Mouse (Mus musculus): ENCODE measurements around the gene Gtf2h3. TPM values are rescaled to one million over a fixed set of nuclear protein-coding genes. Genes with fewer than 3 reads are reported as not detected.

Gtf2h3 gene
- polyA plus RNA-seq (2012; rRNA removed), result 39.2 and 50.5 TPM in 2 replicates

GRCm38 (mm10) chr5:124578633-124579317 is at the start of gene Gtf2h3, which contains the start of gene Eif2b1:
Gtf2h3 (plus strand) TSS chr5:124579140.
Eif2b1 (minus strand) TSS chr5:124579131.

GRCm38 (mm10) chr5:124530655-124531582 is 48.0 kb upstream of the Gtf2h3 start, which contains the start of gene Rilpl1:
Rilpl1 (minus strand) TSS chr5:124531391.

GRCm38 (mm10) chr5:124540383-124540786 is 38.6 kb upstream of the Gtf2h3 start, which contains the start of gene Tmed2:
Tmed2 (plus strand) TSS chr5:124540695.

GRCm38 (mm10) chr5:124552558-124553307 is 26.2 kb upstream of the Gtf2h3 start, which contains the start of gene Ddx55:
Ddx55 (plus strand) TSS chr5:124552864.

GRCm38 (mm10) chr5:124628448-124629363 is 49.8 kb downstream of the Gtf2h3 start, which contains the start of gene Atp6v0a2:
Atp6v0a2 (plus strand) TSS chr5:124628576.

Other genes starting within 250 kb of the Gtf2h3 start
- 141 and 143 TPM in 2 replicates for gene Cdk2ap1, start 216.1 kb upstream of the Gtf2h3 start, polyA plus RNA-seq (2012; rRNA removed)
- 8.6 and 14.1 TPM in 2 replicates for gene Sbno1, start 153.1 kb upstream of the Gtf2h3 start, polyA plus RNA-seq (2012; rRNA removed)
- 58.8 and 69.4 TPM in 2 replicates for gene Kmt5a, start 139.2 kb upstream of the Gtf2h3 start, polyA plus RNA-seq (2012; rRNA removed)
- gene Rilpl2, start 100.8 kb upstream of the Gtf2h3 start, polyA plus RNA-seq (2012; rRNA removed), result 55.1 and 55.9 TPM in 2 replicates
- 2.9 and 3.3 TPM in 2 replicates for gene Snrnp35, start 96.0 kb upstream of the Gtf2h3 start, polyA plus RNA-seq (2012; rRNA removed)
- 16.2 and 19.2 TPM in 2 replicates for gene Rilpl1, start 47.7 kb upstream of the Gtf2h3 start, polyA plus RNA-seq (2012; rRNA removed)
- 271 and 449 TPM in 2 replicates for gene Tmed2, start 38.4 kb upstream of the Gtf2h3 start, polyA plus RNA-seq (2012; rRNA removed)
- 13.2 and 17.8 TPM in 2 replicates for gene Ddx55, start 26.3 kb upstream of the Gtf2h3 start, polyA plus RNA-seq (2012; rRNA removed)
- gene Eif2b1, start within 50 bp of the Gtf2h3 start, polyA plus RNA-seq (2012; rRNA removed), result 18.8 and 24.3 TPM in 2 replicates
- 60.2 and 90.0 TPM in 2 replicates for gene Atp6v0a2, start 49.4 kb downstream of the Gtf2h3 start, polyA plus RNA-seq (2012; rRNA removed)
- 2.4 and 2.6 TPM in 2 replicates for gene Dnah10, start 145.9 kb downstream of the Gtf2h3 start, polyA plus RNA-seq (2012; rRNA removed)